Mouse (Mus musculus): ENCODE measurements at regions not wholly inside any gene's neighbourhood (a gene's known extent, or its start where the extent isn't known, plus 50 kb on each side); places are given as distances from the start of the nearest gene placed in this dataset.

- Histone ChIP-seq H3K36me3 (replicated peaks; ENCODE audit: insufficient read depth, low read length) (no peaks in the 10 kb centered on the region), H3K9me3 (ENCODE audit: low read length) (no peaks in the 10 kb centered on the region), H3K4me1 (ENCODE audit: insufficient read depth) (no peaks in the 10 kb centered on the region), H3K27ac (ENCODE audit: low read depth) (no peak overlapping the region), H3K9ac (replicated peaks) (no peak overlapping the region), H3K4me2 (ENCODE audit: low read depth, low read length) (no peak overlapping the region), H3K4me3 (ENCODE audit: low read depth, low read length) (no peak overlapping the region), H3K27me3 (ENCODE audit: insufficient read depth, low read length) (no peaks in the 10 kb centered on the region)
- WGBS (ENCODE audit: insufficient replicate concordance) = 62% methylated on average over 10 of the region's 10 CpGs
- ATAC-seq (no peak), DNase-seq (no peak)
- no peak for TF ChIP-seq EP300 (IDR thresholded peaks at IDR 0.05; ENCODE audit: low read depth)
- no peak for TF ChIP-seq CTCF (IDR thresholded peaks at IDR 0.05; ENCODE audit: low read depth)
These were observed 217.0 kb downstream of the 3100002H09Rik start for GRCm38 (mm10) chr4:124393595-124393994.

- Histone ChIP-seq H3K4me3 (ENCODE audit: low read depth, low read length) (no peak overlapping the region), H3K4me1 (ENCODE audit: insufficient read depth) (peaks cover 4% of the 10 kb centered on the region; the same call in 1 of the 2 replicates), H3K9me3 (ENCODE audit: low read length) (no peaks in the 10 kb centered on the region), H3K27ac (ENCODE audit: low read depth) (no peak overlapping the region), H3K27me3 (ENCODE audit: insufficient read depth, low read length) (no peaks in the 10 kb centered on the region), H3K9ac (replicated peaks) (no peak overlapping the region), H3K36me3 (replicated peaks; ENCODE audit: insufficient read depth, low read length) (no peaks in the 10 kb centered on the region), H3K4me2 (ENCODE audit: low read depth, low read length) (no peak overlapping the region)
- TF ChIP-seq EP300 (IDR thresholded peaks at IDR 0.05; ENCODE audit: low read depth) = no peak
- TF ChIP-seq CTCF (IDR thresholded peaks at IDR 0.05; ENCODE audit: low read depth) = no peak
- 67% methylated on average over 10 of the region's 10 CpGs for WGBS (ENCODE audit: insufficient replicate concordance)
- DNase-seq (no peak), ATAC-seq (no peak)
These were observed 221.5 kb downstream of the 3100002H09Rik start for GRCm38 (mm10) chr4:124389067-124389466.

GRCm38 (mm10) chr4:124385106-124386055 lies 225.2 kb downstream of the 3100002H09Rik start:
- Histone ChIP-seq H3K4me1 (ENCODE audit: insufficient read depth) (peaks cover 4% of the 10 kb centered on the region; the same call in 1 of the 2 replicates), H3K9ac (replicated peaks) (no peak overlapping the region), H3K36me3 (replicated peaks; ENCODE audit: insufficient read depth, low read length) (no peaks in the 10 kb centered on the region), H3K27me3 (ENCODE audit: insufficient read depth, low read length) (no peaks in the 10 kb centered on the region), H3K9me3 (ENCODE audit: low read length) (no peaks in the 10 kb centered on the region), H3K4me3 (ENCODE audit: low read depth, low read length) (no peak overlapping the region), H3K4me2 (ENCODE audit: low read depth, low read length) (no peak overlapping the region), H3K27ac (ENCODE audit: low read depth) (no peak overlapping the region)
- 53% methylated on average over 11 of the region's 11 CpGs for WGBS (ENCODE audit: insufficient replicate concordance)
- DNase-seq (no peak), ATAC-seq (no peak)
- TF ChIP-seq EP300 (IDR thresholded peaks at IDR 0.05; ENCODE audit: low read depth) (no peak), CTCF (IDR thresholded peaks at IDR 0.05; ENCODE audit: low read depth) (no peak)

GRCm38 (mm10) chr4:124376504-124376903 lies 234.1 kb downstream of the 3100002H09Rik start:
- Histone ChIP-seq H3K27me3 (ENCODE audit: insufficient read depth, low read length) (no peaks in the 10 kb centered on the region), H3K4me2 (ENCODE audit: low read depth, low read length) (no peak overlapping the region), H3K27ac (ENCODE audit: low read depth) (no peak overlapping the region), H3K9me3 (ENCODE audit: low read length) (no peaks in the 10 kb centered on the region), H3K9ac (replicated peaks) (no peak overlapping the region), H3K36me3 (replicated peaks; ENCODE audit: insufficient read depth, low read length) (no peaks in the 10 kb centered on the region), H3K4me3 (ENCODE audit: low read depth, low read length) (no peak overlapping the region), H3K4me1 (ENCODE audit: insufficient read depth) (no peaks in the 10 kb centered on the region)
- DNase-seq = no peak
- WGBS (ENCODE audit: insufficient replicate concordance) = 56% methylated on average over 5 of the region's 5 CpGs
- no peak for ATAC-seq
- TF ChIP-seq EP300 (IDR thresholded peaks at IDR 0.05; ENCODE audit: low read depth) (no peak), CTCF (IDR thresholded peaks at IDR 0.05; ENCODE audit: low read depth) (no peak)

- H3K4me2 ChIP-seq (ENCODE audit: low read depth, low read length) = no peak overlapping the region
- TF ChIP-seq CTCF (IDR thresholded peaks at IDR 0.05; ENCODE audit: low read depth) (no peak), EP300 (IDR thresholded peaks at IDR 0.05; ENCODE audit: low read depth) (no peak)
- 57% methylated on average over 6 of the region's 6 CpGs for WGBS (ENCODE audit: insufficient replicate concordance)
These were observed 235.0 kb downstream of the 3100002H09Rik start for GRCm38 (mm10) chr4:124375581-124375980.

GRCm38 (mm10) chr4:124368831-124369230 lies 241.8 kb downstream of the 3100002H09Rik start:
- DNase-seq (no peak), ATAC-seq (no peak)
- Histone ChIP-seq H3K9me3 (ENCODE audit: low read length) (no peaks in the 10 kb centered on the region), H3K4me2 (ENCODE audit: low read depth, low read length) (no peak overlapping the region), H3K27me3 (ENCODE audit: insufficient read depth, low read length) (no peaks in the 10 kb centered on the region), H3K9ac (replicated peaks) (no peak overlapping the region), H3K4me1 (ENCODE audit: insufficient read depth) (no peaks in the 10 kb centered on the region), H3K4me3 (ENCODE audit: low read depth, low read length) (no peak overlapping the region), H3K27ac (ENCODE audit: low read depth) (no peak overlapping the region), H3K36me3 (replicated peaks; ENCODE audit: insufficient read depth, low read length) (no peaks in the 10 kb centered on the region)
- TF ChIP-seq CTCF (IDR thresholded peaks at IDR 0.05; ENCODE audit: low read depth) (no peak), EP300 (IDR thresholded peaks at IDR 0.05; ENCODE audit: low read depth) (no peak)
- WGBS (ENCODE audit: insufficient replicate concordance) = 65% methylated on average over 3 of the region's 3 CpGs

More at GRCm38 (mm10) chr4:124375581-124375980, 235.0 kb downstream of the 3100002H09Rik start:
- DNase-seq (no peak), ATAC-seq (no peak)
- Histone ChIP-seq H3K4me3 (ENCODE audit: low read depth, low read length) (no peak overlapping the region), H3K36me3 (replicated peaks; ENCODE audit: insufficient read depth, low read length) (no peaks in the 10 kb centered on the region), H3K27ac (ENCODE audit: low read depth) (no peak overlapping the region), H3K9me3 (ENCODE audit: low read length) (no peaks in the 10 kb centered on the region), H3K4me1 (ENCODE audit: insufficient read depth) (no peaks in the 10 kb centered on the region), H3K9ac (replicated peaks) (no peak overlapping the region), H3K27me3 (ENCODE audit: insufficient read depth, low read length) (no peaks in the 10 kb centered on the region)

All from liver, postnatal 0 days (tissue).